Mouse (Mus musculus) heart, adult 2 months (tissue): ENCODE data around the gene Vps45. TPM values are rescaled to one million over a fixed set of nuclear protein-coding genes. Genes with fewer than 3 reads are reported as not detected.
A peak's percentile ranks its signal among the peaks of the same experiment; 100 is the strongest.
"Not testable (repeated sequence)": the region's sequence is repeated elsewhere in the genome, so short reads cannot be mapped to it uniquely, and the experiment has no call there.

ENCODE experiments used
- DNase-seq, 2 experiments: peaks; one replicate each; pipeline ENCODE4 v3.0.0; 2021
- H3K27ac ChIP-seq: fragments of 200-600 bp; 2 replicates; pipeline ENCODE4 v1.8.1; 2022
- H3K27me3 ChIP-seq: fragments of 200-500 bp; 2 replicates; pipeline ENCODE4 v1.6.1; 2012; ENCODE audit warnings: mild to moderate bottlenecking, low read length, inconsistent platforms, mixed read lengths; ENCODE audit not compliant: control insufficient read depth, insufficient read depth
- H3K36me3 ChIP-seq: fragments of 200-500 bp; 2 replicates; pipeline ENCODE4 v1.6.1; 2012; ENCODE audit warnings: low read length, inconsistent platforms; ENCODE audit not compliant: control insufficient read depth, insufficient read depth
- H3K4me1 ChIP-seq: fragments of 200-500 bp; 2 replicates; pipeline ENCODE4 v1.6.1; 2011; ENCODE audit warnings: low read length; ENCODE audit not compliant: control insufficient read depth, insufficient read depth
- H3K4me3 ChIP-seq: fragments of 200-600 bp; 2 replicates; pipeline ENCODE4 v1.8.1; 2022
- H3K79me2 ChIP-seq: fragments of 200-500 bp; replicated peaks from 2 replicates; pipeline ENCODE4 v1.6.1; 2012; ENCODE audit warnings: mild to moderate bottlenecking, inconsistent platforms, low read length, moderate library complexity, mixed read lengths; ENCODE audit not compliant: control insufficient read depth, insufficient read depth
- H3K9ac ChIP-seq: fragments of 200-500 bp; 2 replicates; pipeline ENCODE4 v1.6.1; 2012; ENCODE audit warnings: low read depth, mild to moderate bottlenecking, control low read depth, inconsistent platforms, low read length, mixed read lengths
- CTCF ChIP-seq: fragments of 200-600 bp; IDR thresholded peaks from 2 replicates; pipeline ENCODE4 v1.8.1; 2022; ENCODE audit warnings: antibody characterized with exemption, mild to moderate bottlenecking, moderate library complexity
- EP300 ChIP-seq: fragments of 200-500 bp; IDR thresholded peaks from 2 replicates; pipeline ENCODE4 v1.6.1; 2011; ENCODE audit warnings: low read depth, low read length, control low read depth; ENCODE audit not compliant: insufficient read depth
- POLR2A ChIP-seq: fragments of 200-500 bp; IDR thresholded peaks from 2 replicates; pipeline ENCODE4 v1.6.1; 2011; ENCODE audit warnings: mild to moderate bottlenecking, low read depth, low read length, control low read depth; ENCODE audit not compliant: insufficient read depth
- WGBS: fragments of 180-500 bp; shearing (Covaris S2); methylation state at CpG from one replicate; pipeline ENCODE4 v1.1.7; 2018; 5-methylcytosine and 5-hydroxymethylcytosine counted together
- intact Hi-C: fragments of 180-260 bp; cut with DNase I; formaldehyde crosslinking; loops from one replicate; pipeline ENCODE4 v1.15.1; 2025
- polyA plus RNA-seq: library from polyadenylated mRNA; depleted of rRNA; stranded (reverse); fragments of >200 nt; gene quantifications from 2 replicates; pipeline ENCODE4 v1.2.3, GENCODE M21; 2012
- total RNA-seq, 2 experiments: library from RNA; stranded (reverse); gene quantifications; 2 replicates each; pipeline ENCODE4 v1.2.3; 2021

Vps45 gene
- total and polyA plus RNA-seq, 3 experiments = 4.3 to 24.5 (median 23.0) TPM

DNA sequence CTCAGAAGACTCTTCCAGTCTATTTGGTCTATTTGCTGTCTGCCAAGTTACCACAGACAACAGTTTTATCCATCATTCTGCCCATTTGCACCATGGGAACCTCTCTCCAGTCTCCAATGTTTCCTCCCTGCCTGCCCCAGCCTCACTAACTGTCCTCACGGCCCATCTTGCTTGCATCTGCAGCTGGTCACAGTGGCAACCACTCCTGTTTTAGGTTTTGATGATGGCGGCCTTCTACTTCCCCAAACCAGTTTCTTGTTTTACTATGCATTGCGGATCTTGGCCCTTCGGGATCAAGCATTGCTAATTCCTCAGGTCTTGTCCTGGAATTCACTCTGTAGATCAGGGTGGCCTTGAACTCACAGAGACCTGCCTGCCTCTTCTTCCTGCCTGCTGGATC lies 76.1 kb downstream of the Vps45 start:
- Histone ChIP-seq H3K27me3 (no peaks in the 10 kb centered on the region), H3K4me1 (peaks cover 20% of the 10 kb centered on the region), H3K36me3 (no peaks in the 10 kb centered on the region), H3K4me3 (no peak overlapping the region), H3K9ac (no peak overlapping the region), H3K27ac (no peak overlapping the region), H3K79me2 (no peaks in the 10 kb centered on the region)
- TF ChIP-seq POLR2A = no peak
- no peak for TF ChIP-seq EP300
- TF ChIP-seq CTCF = no peak
- no peak for DNase-seq
- intact Hi-C loops = no loop called here
- WGBS = 93% methylated on average over 4 of the region's 4 CpGs

DNA sequence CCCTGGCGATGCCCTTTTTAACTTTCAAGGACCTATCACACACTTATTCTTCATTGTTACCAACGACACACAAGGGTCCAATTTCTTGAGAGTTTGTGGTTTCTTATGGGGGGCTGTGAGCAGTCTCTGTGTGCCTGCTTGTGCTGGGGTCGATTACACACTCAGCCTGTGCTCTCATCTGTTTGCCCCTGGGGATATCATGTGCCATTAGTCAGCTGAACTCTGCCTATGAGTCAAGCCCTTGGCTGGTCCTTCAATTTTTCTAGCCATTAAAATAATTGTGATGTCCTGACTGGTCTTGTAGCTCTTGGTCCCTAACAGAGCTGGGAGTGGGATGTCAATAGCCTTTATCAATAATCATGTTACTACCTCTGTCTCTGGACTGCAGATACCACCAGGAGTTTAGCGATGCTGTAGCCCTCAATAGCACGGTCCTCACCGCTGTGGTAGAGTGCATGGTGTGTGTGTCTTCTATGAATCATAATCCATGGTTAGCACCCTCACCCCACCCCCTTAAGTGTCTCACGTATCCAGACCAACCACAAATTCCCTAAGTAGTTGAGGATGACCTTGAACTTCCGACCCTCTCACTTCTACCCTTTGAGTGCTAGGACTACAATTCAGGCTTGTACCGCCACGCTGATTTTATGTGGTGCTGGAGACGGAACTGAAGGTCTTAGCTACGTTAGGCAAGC lies 77.8 kb downstream of the Vps45 start:
- Histone ChIP-seq H3K79me2 (no peaks in the 10 kb centered on the region), H3K27ac (no peak overlapping the region), H3K4me1 (peaks cover 9% of the 10 kb centered on the region), H3K4me3 (no peak overlapping the region), H3K9ac (no peak overlapping the region), H3K36me3 (no peaks in the 10 kb centered on the region), H3K27me3 (no peaks in the 10 kb centered on the region)
- 87% methylated on average over 12 of the region's 12 CpGs for WGBS
- no peak for DNase-seq
- intact Hi-C loops = no loop called here
- no peak for TF ChIP-seq EP300

DNA sequence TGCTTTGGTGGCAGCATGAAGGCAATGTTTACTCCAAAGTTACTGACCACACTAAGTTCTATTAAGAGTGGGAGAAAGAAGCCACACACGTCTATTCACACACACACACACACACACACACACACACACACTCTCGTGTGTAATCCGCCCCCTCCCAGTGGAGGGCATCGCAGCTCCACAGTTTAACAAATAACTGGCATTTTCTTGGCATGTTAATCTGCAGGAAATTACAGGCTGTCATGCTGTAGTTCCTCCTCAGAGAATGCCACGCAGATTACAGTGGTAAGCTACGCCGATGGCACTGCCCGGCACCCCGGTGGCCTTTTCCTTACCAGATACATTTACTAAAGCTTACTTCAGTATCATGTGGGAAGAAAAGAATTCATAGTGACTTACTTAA lies 80.0 kb downstream of the Vps45 start:
- Histone ChIP-seq H3K9ac (no peak overlapping the region), H3K36me3 (no peaks in the 10 kb centered on the region), H3K4me3 (no peak overlapping the region), H3K27me3 (no peaks in the 10 kb centered on the region), H3K79me2 (no peaks in the 10 kb centered on the region), H3K27ac (peak overlapping the region; percentile 26), H3K4me1 (peaks cover 4% of the 10 kb centered on the region)
- peak in 1 of 2 experiments; percentile 27 for DNase-seq
- TF ChIP-seq EP300 (no peak), CTCF (peak; percentile 24; the same call in 1 of the 2 replicates), POLR2A (no peak)
- WGBS = 55% methylated on average over 9 of the region's 9 CpGs
- intact Hi-C loops = no loop called here

DNA sequence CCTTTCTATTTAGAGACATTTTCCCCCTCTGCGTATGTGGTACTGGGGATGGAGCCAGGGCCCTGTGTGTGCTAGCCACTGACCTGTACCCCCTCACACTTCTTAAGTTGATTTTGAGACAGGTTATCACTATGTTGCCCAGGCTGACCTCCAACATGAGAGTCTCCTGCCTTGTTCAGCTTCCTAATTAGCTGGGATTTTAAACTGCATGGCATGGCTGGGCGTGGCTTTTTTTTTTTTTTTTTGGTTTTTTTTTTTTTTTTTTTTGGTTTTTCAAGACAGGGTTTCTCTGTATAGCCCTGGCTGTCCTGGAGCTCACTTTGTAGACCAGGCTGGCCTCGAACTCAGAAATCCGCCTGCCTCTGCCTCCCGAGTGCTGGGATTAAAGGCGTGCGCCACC lies 80.7 kb downstream of the Vps45 start:
- H3K79me2 ChIP-seq, H3K27ac ChIP-seq, H3K4me3 ChIP-seq, intact Hi-C loops, H3K9ac ChIP-seq, H3K4me1 ChIP-seq, DNase-seq, H3K27me3 ChIP-seq, H3K36me3 ChIP-seq: not testable (repeated sequence)
- 85% methylated on average over 7 of the region's 7 CpGs for WGBS

DNA sequence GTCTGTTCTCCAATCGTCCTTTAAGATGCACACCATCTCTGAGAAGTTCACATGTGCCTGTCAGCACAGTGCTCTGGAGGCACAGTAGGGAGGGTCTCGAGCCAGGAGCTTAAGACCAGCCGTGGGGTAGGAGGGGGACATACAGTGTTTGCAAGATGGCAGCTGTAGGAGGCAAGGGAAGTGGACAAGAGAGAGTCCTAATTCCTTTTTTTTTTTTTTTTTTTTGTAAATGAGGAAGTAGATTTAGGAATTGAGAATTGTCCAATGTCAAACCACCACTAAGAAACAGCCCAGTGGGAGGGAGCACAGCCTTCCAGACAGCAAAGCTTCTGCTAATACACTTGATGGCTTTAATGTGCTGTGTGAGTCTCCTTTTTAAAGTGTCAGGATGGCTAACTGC lies 81.2 kb downstream of the Vps45 start:
- H3K79me2 ChIP-seq = no peaks in the 10 kb centered on the region
- TF ChIP-seq EP300 (no peak), POLR2A (0 out of 2 replicates have a peak, but pooled peaks have one; percentile 8)
- intact Hi-C loops = no loop called here
- no peak overlapping the region for H3K9ac ChIP-seq
- H3K36me3 ChIP-seq = no peaks in the 10 kb centered on the region
- no peak for DNase-seq
- H3K4me1 ChIP-seq = peaks cover 4% of the 10 kb centered on the region
- no peak overlapping the region for H3K27ac ChIP-seq
- no peak overlapping the region for H3K4me3 ChIP-seq
- 64% methylated on average over 3 of the region's 3 CpGs for WGBS
- H3K27me3 ChIP-seq = no peaks in the 10 kb centered on the region

DNA sequence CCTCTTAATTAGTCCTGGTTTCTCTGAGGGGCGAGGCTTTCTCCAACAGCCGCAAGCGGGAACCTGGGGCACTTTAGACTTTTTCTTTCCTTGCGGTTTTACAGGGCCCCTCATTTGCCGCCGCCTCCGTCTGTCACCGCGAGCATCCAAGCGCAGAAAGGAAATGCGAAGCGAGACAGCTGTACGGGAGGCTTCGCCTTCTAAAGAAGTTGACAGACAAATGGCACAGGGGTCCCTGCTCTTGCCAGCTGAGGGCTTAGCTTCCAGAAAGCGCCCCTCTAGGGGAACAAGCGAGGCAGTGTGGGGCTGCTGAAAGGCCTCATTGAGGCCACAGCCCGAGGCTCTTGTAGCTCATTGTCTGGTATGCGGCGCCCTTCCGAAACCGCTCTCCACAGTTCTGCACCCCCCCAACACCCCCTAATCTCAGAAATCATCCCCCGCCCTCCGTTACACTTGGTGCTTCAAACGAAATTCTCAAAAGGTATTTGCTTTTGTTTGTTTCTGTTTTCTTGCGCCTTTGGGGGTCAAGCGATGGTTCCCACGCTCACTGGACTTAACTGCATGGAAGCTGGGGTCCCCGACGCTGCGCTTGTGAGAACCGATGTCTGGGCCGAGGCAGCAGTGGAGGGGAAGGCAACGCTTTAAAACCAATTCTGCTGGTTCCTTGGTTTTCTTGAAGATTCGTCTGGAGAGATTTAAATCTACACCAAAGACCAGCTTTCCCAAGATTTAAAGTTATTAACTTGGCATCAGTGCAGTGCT lies 85.2 kb downstream of the Vps45 start:
- no peak overlapping the region for H3K9ac ChIP-seq
- no peaks in the 10 kb centered on the region for H3K36me3 ChIP-seq
- peaks cover 3% of the 10 kb centered on the region for H3K4me1 ChIP-seq
- no peak for TF ChIP-seq EP300
- TF ChIP-seq POLR2A = no peak
- TF ChIP-seq CTCF = no peak
- intact Hi-C loops = no loop called here
- no peak overlapping the region for H3K4me3 ChIP-seq
- DNase-seq = peak; percentile 35 to 60
- H3K27me3 ChIP-seq = no peaks in the 10 kb centered on the region
- H3K27ac ChIP-seq = peak overlapping the region; percentile 23; the same call in 1 of the 2 replicates
- WGBS = 40% methylated on average over 34 of the region's 34 CpGs
- H3K79me2 ChIP-seq = no peaks in the 10 kb centered on the region
